Mouse (Mus musculus) intestine, postnatal 0 days (tissue): ENCODE data around the gene Coq4. TPM values are rescaled to one million over a fixed set of nuclear protein-coding genes. Genes with fewer than 3 reads are reported as not detected.
A peak's percentile ranks its signal among the peaks of the same experiment; 100 is the strongest.

Experiments
- ATAC-seq: fragments of 200-750 bp; cut with Nextera tagmentation; 2 replicates; pipeline ENCODE4 v1.8.0; 2017; ENCODE audit warnings: mild to moderate bottlenecking, moderate TSS enrichment, moderate library complexity
- H3K27ac ChIP-seq: fragments of 300-500 bp; sonication (generic); 2 replicates; pipeline ENCODE4 v1.5.1; 2014; ENCODE audit warnings: mild to moderate bottlenecking, low read depth, low read length, moderate library complexity
- H3K27me3 ChIP-seq: fragments of 300-500 bp; sonication (generic); replicated peaks from 2 replicates; pipeline ENCODE4 v1.6.1; 2014; ENCODE audit warnings: low read length, mixed read lengths; ENCODE audit not compliant: control insufficient read depth, insufficient read depth
- H3K36me3 ChIP-seq: fragments of 300-500 bp; sonication (generic); 2 replicates; pipeline ENCODE4 v1.6.1; 2014; ENCODE audit warnings: mild to moderate bottlenecking, moderate library complexity; ENCODE audit not compliant: control insufficient read depth, insufficient read depth
- H3K4me1 ChIP-seq: fragments of 300-500 bp; sonication (generic); replicated peaks from 2 replicates; pipeline ENCODE4 v1.6.1; 2014; ENCODE audit warnings: antibody characterized with exemption, low read length, mixed read lengths; ENCODE audit not compliant: control insufficient read depth, insufficient read depth
- H3K4me2 ChIP-seq: fragments of 300-500 bp; sonication (generic); replicated peaks from 2 replicates; pipeline ENCODE4 v1.6.1; 2014; ENCODE audit warnings: low read depth, mild to moderate bottlenecking, moderate library complexity
- H3K4me3 ChIP-seq: fragments of 300-500 bp; sonication (generic); 2 replicates; pipeline ENCODE4 v1.5.1; 2014; ENCODE audit warnings: low read depth, low read length
- H3K9ac ChIP-seq: fragments of 300-500 bp; sonication (generic); 2 replicates; pipeline ENCODE4 v1.6.1; 2014; ENCODE audit warnings: mild to moderate bottlenecking, low read depth, low read length
- H3K9me3 ChIP-seq: fragments of 300-500 bp; sonication (generic); 2 replicates; pipeline ENCODE4 v1.6.1; 2016; ENCODE audit warnings: mixed run types; ENCODE audit not compliant: control insufficient read depth
- CTCF ChIP-seq: sonication (generic); IDR thresholded peaks from 2 replicates; pipeline ENCODE4 v1.5.1; 2016; ENCODE audit warnings: low read depth, mild to moderate bottlenecking, control low read depth, antibody characterized with exemption, moderate library complexity
- WGBS: fragments of 180-500 bp; shearing (Covaris S2); extraction: QIAGEN DNeasy Blood & Tissue Kit; methylation state at CpG from one replicate; pipeline ENCODE4 v1.1.7; 2014; 5-methylcytosine and 5-hydroxymethylcytosine counted together
- polyA plus RNA-seq: library from polyadenylated mRNA; unstranded; fragments of >200 nt; fragmentation: Nextera tagmentation; extraction: Ambion mirVana; gene quantifications from 2 replicates; pipeline ENCODE4 v1.2.1, GENCODE M21; 2015

Gene Coq4
- polyA plus RNA-seq, 1 experiment from 2014 or later = 27.7 TPM

- H3K27me3 ChIP-seq = no peaks in the 10 kb centered on the region
- ATAC-seq = no peak
- H3K4me2 ChIP-seq = no peak overlapping the region
- H3K4me3 ChIP-seq = no peak overlapping the region
- H3K27ac ChIP-seq = no peak overlapping the region; the same call in 1 of the 2 replicates
- H3K4me1 ChIP-seq = no peaks in the 10 kb centered on the region
- TF ChIP-seq CTCF = no peak
- WGBS = 80% methylated on average over 11 of the region's 11 CpGs
- H3K9me3 ChIP-seq = no peaks in the 10 kb centered on the region
- peaks cover 64% of the 10 kb centered on the region for H3K36me3 ChIP-seq
- H3K9ac ChIP-seq = no peak overlapping the region
Observed at GRCm38 (mm10) chr2:29815678-29816371, 28.5 kb downstream of the Coq4 start.

DNA sequence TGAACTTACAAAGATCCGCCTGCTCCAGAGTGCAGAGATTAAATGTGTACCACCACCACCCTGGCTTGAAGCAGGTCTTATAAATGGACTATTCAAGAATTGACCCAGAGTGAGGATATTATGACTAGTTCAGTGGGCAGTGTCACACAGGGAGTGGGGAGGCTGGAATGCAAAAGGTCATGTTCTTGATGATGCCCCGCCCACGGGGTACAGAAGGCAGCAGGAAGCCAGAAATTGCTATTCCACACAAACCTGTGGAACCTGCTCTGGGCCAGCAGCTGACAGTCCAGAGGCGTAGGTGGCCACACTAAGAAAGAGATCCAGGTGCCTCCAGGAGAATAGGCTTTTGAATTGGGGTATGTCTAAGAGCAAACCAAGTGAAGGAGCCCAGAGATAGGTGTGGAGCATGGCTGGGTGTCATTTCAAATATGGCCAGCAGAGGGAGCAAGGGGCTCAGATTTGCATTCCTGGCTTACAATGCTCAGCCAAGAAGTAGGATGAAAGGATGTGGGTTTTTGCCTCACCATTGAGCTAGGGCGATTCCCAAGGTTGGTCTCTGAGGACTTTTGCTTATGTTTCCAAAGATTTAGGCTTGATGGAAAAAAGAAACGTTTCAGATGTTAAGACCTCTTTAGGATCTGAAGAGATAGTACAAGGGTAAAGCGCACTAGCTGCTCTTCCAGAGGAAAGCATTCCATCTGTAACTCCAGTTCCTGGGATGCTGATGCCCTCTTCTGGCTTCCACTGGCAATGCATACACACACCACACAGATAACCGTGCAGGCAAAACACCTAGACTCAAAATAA, 30.3 kb downstream of the Coq4 start:
- TF ChIP-seq CTCF = peak; percentile 82
- no peak overlapping the region for H3K4me3 ChIP-seq
- H3K9ac ChIP-seq = no peak overlapping the region
- H3K4me2 ChIP-seq = peak overlapping the region; percentile 37; the same call in 1 of the 2 replicates
- H3K36me3 ChIP-seq = peaks cover 46% of the 10 kb centered on the region
- H3K4me1 ChIP-seq = no peaks in the 10 kb centered on the region
- H3K27me3 ChIP-seq = no peaks in the 10 kb centered on the region
- peak overlapping the region; percentile 22; the same call in 1 of the 2 replicates for H3K27ac ChIP-seq
- 20% methylated on average over 8 of the region's 8 CpGs for WGBS
- no peaks in the 10 kb centered on the region for H3K9me3 ChIP-seq
- ATAC-seq = peak; percentile 39

- Histone ChIP-seq H3K4me3 (0 out of 2 replicates have a peak overlapping the region, but pooled peaks have one; percentile 49), H3K9ac (no peak overlapping the region), H3K4me1 (no peaks in the 10 kb centered on the region), H3K27me3 (no peaks in the 10 kb centered on the region), H3K4me2 (peak overlapping the region; percentile 84), H3K27ac (peak overlapping the region; percentile 92), H3K9me3 (no peaks in the 10 kb centered on the region), H3K36me3 (peaks cover 29% of the 10 kb centered on the region)
- no peak for ATAC-seq
- 9% methylated on average over 2 of the region's 2 CpGs for WGBS
- no peak for TF ChIP-seq CTCF
Observed at GRCm38 (mm10) chr2:29819363-29819762, 32.1 kb downstream of the Coq4 start.

DNA sequence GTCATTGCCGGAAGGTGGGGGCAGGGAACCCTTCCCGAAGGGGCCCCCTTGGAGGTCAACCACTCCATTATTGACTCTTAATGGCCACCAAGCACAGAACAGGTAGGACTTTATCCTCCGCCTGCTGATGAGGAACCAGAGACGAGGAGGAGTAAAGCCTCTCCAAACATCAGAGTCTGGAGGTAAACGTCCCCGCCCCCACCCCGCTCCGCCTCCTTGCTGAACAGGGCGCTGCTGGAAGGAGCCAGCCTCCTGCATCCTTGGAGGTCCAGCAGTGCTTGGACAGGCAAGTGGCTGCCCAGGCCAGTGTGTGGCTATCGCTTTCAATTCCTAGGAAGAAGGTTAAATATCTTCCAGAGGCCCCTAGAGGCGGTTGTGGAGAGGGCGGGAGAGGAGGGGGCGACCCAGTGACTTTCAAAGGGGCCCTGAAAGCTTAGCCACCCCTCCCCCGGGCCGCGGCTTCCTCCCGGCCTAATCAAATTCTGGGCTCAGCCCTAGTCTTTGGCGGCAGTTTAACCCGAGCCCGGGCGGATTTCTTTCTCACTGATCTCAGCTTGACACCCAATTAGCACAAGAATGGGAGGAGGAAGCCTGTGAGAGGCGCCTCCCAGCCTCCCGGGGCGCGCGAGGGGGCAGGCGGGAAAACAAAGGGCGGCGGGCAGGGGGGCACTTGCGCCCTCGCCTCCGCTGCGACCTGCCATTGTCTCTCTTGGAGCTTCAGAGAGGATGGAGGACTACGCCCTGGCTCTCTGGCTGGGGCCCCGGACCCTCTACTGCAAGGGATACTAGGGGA, 32.9 kb downstream of the Coq4 start, which contains the start of gene Urm1:
TSS of gene Urm1 (plus strand) at position 51 of the 793 bp plus-strand sequence.
- Histone ChIP-seq H3K4me2 (peak within 1 kb of the TSS; percentile 84), H3K4me1 (no peaks in the 10 kb centered on the region), H3K9me3 (no peaks in the 10 kb centered on the region), H3K9ac (peak within 1 kb of the TSS; percentile 64), H3K36me3 (peaks cover 20% of the 10 kb centered on the region), H3K4me3 (peak within 1 kb of the TSS; percentile 49), H3K27me3 (no peaks in the 10 kb centered on the region), H3K27ac (peak within 1 kb of the TSS; percentile 92)
- 1% methylated on average over 35 of the region's 35 CpGs for WGBS
- ATAC-seq = peak; percentile 81
- TF ChIP-seq CTCF = no peak

DNA sequence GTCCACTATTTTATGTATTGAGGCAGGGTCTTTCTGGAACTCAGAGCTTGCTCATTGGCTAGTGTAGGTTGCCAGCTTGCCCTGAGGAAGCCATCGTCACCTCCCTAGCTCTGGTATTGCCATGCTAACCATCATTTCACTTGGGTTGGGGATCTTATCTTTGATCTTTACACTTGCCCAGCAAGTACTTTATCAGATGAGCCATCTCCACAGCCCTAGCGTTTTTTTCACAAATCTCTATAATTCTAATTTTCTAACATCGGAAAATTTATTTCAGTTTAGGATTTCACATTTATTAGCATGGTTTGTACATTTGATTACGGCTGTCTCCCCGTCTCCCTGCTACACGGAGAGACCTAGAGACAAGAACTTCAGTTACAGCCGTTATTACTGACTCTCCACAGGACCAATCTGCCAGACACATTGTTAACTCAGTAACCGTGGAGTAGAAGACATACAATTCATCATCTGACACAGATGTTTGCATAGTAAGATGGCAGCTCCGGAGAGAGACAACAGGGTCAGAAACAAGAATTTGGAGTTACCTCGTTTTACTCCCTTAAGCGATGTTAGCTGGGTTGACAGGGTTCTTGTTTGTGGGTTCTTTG, 39.1 kb downstream of the Coq4 start:
- no peak for TF ChIP-seq CTCF
- Histone ChIP-seq H3K4me1 (no peaks in the 10 kb centered on the region), H3K36me3 (no peaks in the 10 kb centered on the region), H3K4me2 (peak overlapping the region; percentile 81), H3K9ac (peak overlapping the region; percentile 74), H3K27ac (peak overlapping the region; percentile 90), H3K9me3 (no peaks in the 10 kb centered on the region), H3K27me3 (no peaks in the 10 kb centered on the region), H3K4me3 (peak overlapping the region; percentile 99)
- no peak for ATAC-seq
- 6% methylated on average over 11 of the region's 11 CpGs for WGBS
